9 mouse cellular contexts compared by ENCODE assay signal in the genomic region with DNA sequence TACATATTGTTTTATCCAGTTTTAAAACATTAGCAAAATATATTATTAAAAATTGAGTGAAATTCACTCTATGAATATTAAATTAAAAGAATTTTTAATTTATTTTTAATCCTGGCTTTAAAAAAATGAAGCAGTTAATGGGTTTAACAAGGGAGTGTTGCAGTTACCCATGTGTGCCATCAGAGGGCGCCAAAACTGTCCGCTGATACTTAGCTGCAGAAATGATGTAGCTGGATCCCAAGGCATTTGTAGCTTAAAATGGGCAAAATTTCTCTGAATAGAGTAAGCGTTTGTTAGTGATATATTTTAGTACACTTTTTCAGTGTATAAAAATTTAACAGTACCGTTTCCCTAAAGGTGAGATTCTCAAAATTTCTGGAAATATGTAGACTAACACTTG. TPM values are rescaled to one million over a fixed set of nuclear protein-coding genes. Genes with fewer than 3 reads are reported as not detected.
DNase-seq lines count a peak whose midpoint lies in the region; ATAC-seq lines count a peak whose summit lies in the region.
"Had no signal": no experiment of that assay in that cellular context is flagged by ENCODE, and none has a peak within 500 bp of the region (broad histone marks: within the 10 kb centered on the region; RNA-seq: fewer than 3 reads in every experiment).

No protein-coding gene starts in this region.

- H3K4me3 ChIP-seq in embryonic facial prominence, embryonic 11.5 days (ENCODE audit: low read depth, low read length) = no peak overlapping the region
- H3K4me3 ChIP-seq: embryonic facial prominence, embryonic 15.5 days had no signal

- no peaks in the 10 kb centered on the region for H3K4me1 ChIP-seq in embryonic facial prominence, embryonic 11.5 days (ENCODE audit: control insufficient read depth, insufficient read depth, low read length)
- H3K4me1 ChIP-seq: embryonic facial prominence, embryonic 15.5 days had no signal

- H3K27me3 ChIP-seq in embryonic facial prominence, embryonic 11.5 days (ENCODE audit: control insufficient read depth, insufficient read depth, low read length) = no peaks in the 10 kb centered on the region
- H3K27me3 ChIP-seq: embryonic facial prominence, embryonic 15.5 days had no signal

- H3K4me2 ChIP-seq in embryonic facial prominence, embryonic 11.5 days (ENCODE audit: low read depth, low read length) = no peak overlapping the region
- H3K4me2 ChIP-seq: embryonic facial prominence, embryonic 15.5 days had no signal

- ATAC-seq in embryonic facial prominence, embryonic 11.5 days (replicated peaks; ENCODE audit: insufficient number of reproducible peaks, low FRiP score, low TSS enrichment, low read depth) = no peak

- 5% methylated on average over 4 of the region's 4 CpGs for WGBS in embryonic facial prominence, embryonic 11.5 days

- H3K27ac ChIP-seq in embryonic facial prominence, embryonic 11.5 days (replicated peaks; ENCODE audit: low read depth, low read length) = no peak overlapping the region
- H3K27ac ChIP-seq: embryonic facial prominence, embryonic 15.5 days had no signal

- H3K36me3 ChIP-seq in embryonic facial prominence, embryonic 11.5 days (replicated peaks; ENCODE audit: control insufficient read depth, insufficient read depth, low read depth, low read length) = no peaks in the 10 kb centered on the region
- H3K36me3 ChIP-seq: embryonic facial prominence, embryonic 15.5 days had no signal

- peak; percentile 37 for DNase-seq in heart, adult 8-10 months (ENCODE audit: low spot score)
- no peak for DNase-seq in heart, adult 11 months
- peak; percentile 39 for DNase-seq in CD4-positive helper T cell, adult 2 months (ENCODE audit: low read depth, low spot score)
- DNase-seq in adrenal gland, postnatal 25 days = peak; percentile 62
- peak; percentile 81 for DNase-seq in embryonic facial prominence, embryonic 11.5 days (ENCODE audit: low spot score)
- peak; percentile 38 for DNase-seq in layer of hippocampus, adult 11-12 months (ENCODE audit: low spot score)
- DNase-seq in lung, postnatal 4 days = peak; percentile 31 to 59
- peak; percentile 30 for DNase-seq in thymus, postnatal 25 days

- no peaks in the 10 kb centered on the region for H3K9me3 ChIP-seq in embryonic facial prominence, embryonic 11.5 days (replicated peaks; ENCODE audit: control insufficient read depth, low read length)
- H3K9me3 ChIP-seq: embryonic facial prominence, embryonic 15.5 days had no signal

- no peak overlapping the region for H3K9ac ChIP-seq in embryonic facial prominence, embryonic 11.5 days (replicated peaks; ENCODE audit: low read length)
- H3K9ac ChIP-seq: embryonic facial prominence, embryonic 15.5 days had no signal

RNA-seq across cellular contexts. Expression of gene Abcg2, which starts 37.5 kb away (rescaled TPM):
- 10 to 100 TPM; 25.2 to 38.5 (median 34.8) TPM for total RNA-seq in heart, adult 8-10 months (2022)
- 21.1 and 31.8 TPM in 2 replicates for total RNA-seq in adrenal gland, postnatal 25 days (2021)
- 59.7 and 66.7 TPM in 2 replicates for polyA plus RNA-seq in embryonic facial prominence, embryonic 11.5 days (2014; fragmentation: Nextera tagmentation; extraction: Ambion mirVana)
